Mouse (Mus musculus) neural tube, embryonic 15.5 days (tissue): ENCODE data around the gene Gm9268. TPM values are rescaled to one million over a fixed set of nuclear protein-coding genes. Genes with fewer than 3 reads are reported as not detected.
"Not testable (repeated sequence)": the region's sequence is repeated elsewhere in the genome, so short reads cannot be mapped to it uniquely, and the experiment has no call there.

Source experiments
- ATAC-seq: fragments of 200-750 bp; cut with Nextera tagmentation; 2 replicates; pipeline ENCODE4 v1.8.0; 2017; ENCODE audit warnings: mild to moderate bottlenecking, moderate TSS enrichment, moderate library complexity; ENCODE audit not compliant: low FRiP score
- H3K27ac ChIP-seq: fragments of 300-500 bp; sonication (generic); replicated peaks from 2 replicates; pipeline ENCODE4 v1.5.1; 2015; ENCODE audit warnings: mild to moderate bottlenecking, inconsistent platforms
- H3K27me3 ChIP-seq: fragments of 300-500 bp; sonication (generic); replicated peaks from 2 replicates; pipeline ENCODE4 v1.6.1; 2015; ENCODE audit warnings: inconsistent platforms
- H3K36me3 ChIP-seq: fragments of 300-500 bp; sonication (generic); 2 replicates; pipeline ENCODE4 v1.6.1; 2015; ENCODE audit warnings: inconsistent platforms
- H3K4me1 ChIP-seq: fragments of 300-500 bp; sonication (generic); 2 replicates; pipeline ENCODE4 v1.6.1; 2015; ENCODE audit warnings: inconsistent platforms
- H3K4me2 ChIP-seq: fragments of 300-500 bp; sonication (generic); 2 replicates; pipeline ENCODE4 v1.6.1; 2015; ENCODE audit warnings: inconsistent platforms, mild to moderate bottlenecking, moderate library complexity
- H3K4me3 ChIP-seq: fragments of 300-500 bp; sonication (generic); replicated peaks from 2 replicates; pipeline ENCODE4 v1.5.1; 2015; ENCODE audit warnings: mild to moderate bottlenecking, inconsistent platforms
- H3K9ac ChIP-seq: fragments of 300-500 bp; sonication (generic); replicated peaks from 2 replicates; pipeline ENCODE4 v1.6.1; 2015; ENCODE audit warnings: mild to moderate bottlenecking, inconsistent platforms
- H3K9me3 ChIP-seq: fragments of 300-500 bp; sonication (generic); replicated peaks from 2 replicates; pipeline ENCODE4 v1.6.1; 2016; ENCODE audit warnings: inconsistent platforms
- WGBS: fragments of 180-500 bp; shearing (Covaris S2); methylation state at CpG from one replicate; pipeline ENCODE4 v1.1.7; 2015; ENCODE audit warnings: mixed read lengths; 5-methylcytosine and 5-hydroxymethylcytosine counted together
- polyA plus RNA-seq: library from polyadenylated mRNA; unstranded; fragments of >200 nt; fragmentation: Nextera tagmentation; extraction: Ambion mirVana; gene quantifications from 2 replicates; pipeline ENCODE4 v1.2.1, GENCODE M21; 2015

Gm9268 gene
- not detected in 2 replicates for polyA plus RNA-seq

- not testable (repeated sequence) for ATAC-seq, H3K9ac ChIP-seq, H3K9me3 ChIP-seq, H3K4me2 ChIP-seq, H3K4me1 ChIP-seq, H3K36me3 ChIP-seq, H3K27ac ChIP-seq, H3K27me3 ChIP-seq, H3K4me3 ChIP-seq
- no CpG with 5 or more reads among the region's 1 CpGs for WGBS
Measured at GRCm38 (mm10) chr7:43018465-43018864, at the start of gene Gm9268. Gm9268 (plus strand) TSS chr7:43018765.

- H3K4me1 ChIP-seq = no peaks in the 10 kb centered on the region
- H3K27ac ChIP-seq = no peak overlapping the region
- 86% methylated on average over 11 of the region's 11 CpGs for WGBS
- H3K27me3 ChIP-seq = no peaks in the 10 kb centered on the region
- no peak for ATAC-seq
- H3K9ac ChIP-seq = no peak overlapping the region
- peaks cover 38% of the 10 kb centered on the region for H3K9me3 ChIP-seq
- no peak overlapping the region for H3K4me2 ChIP-seq
- no peak overlapping the region for H3K4me3 ChIP-seq
- H3K36me3 ChIP-seq = no peaks in the 10 kb centered on the region
Measured at GRCm38 (mm10) chr7:42980098-42980497, 38.5 kb upstream of the Gm9268 start.

- no peak overlapping the region for H3K4me3 ChIP-seq
- no peaks in the 10 kb centered on the region for H3K27me3 ChIP-seq
- WGBS = 93% methylated on average over 10 of the region's 10 CpGs
- no peak for ATAC-seq
- no peaks in the 10 kb centered on the region for H3K36me3 ChIP-seq
- H3K4me1 ChIP-seq = no peaks in the 10 kb centered on the region
- peaks cover 37% of the 10 kb centered on the region for H3K9me3 ChIP-seq
- H3K9ac ChIP-seq = no peak overlapping the region
- no peak overlapping the region for H3K4me2 ChIP-seq
- H3K27ac ChIP-seq = no peak overlapping the region
Measured at GRCm38 (mm10) chr7:42980739-42981138, 37.8 kb upstream of the Gm9268 start.

DNA sequence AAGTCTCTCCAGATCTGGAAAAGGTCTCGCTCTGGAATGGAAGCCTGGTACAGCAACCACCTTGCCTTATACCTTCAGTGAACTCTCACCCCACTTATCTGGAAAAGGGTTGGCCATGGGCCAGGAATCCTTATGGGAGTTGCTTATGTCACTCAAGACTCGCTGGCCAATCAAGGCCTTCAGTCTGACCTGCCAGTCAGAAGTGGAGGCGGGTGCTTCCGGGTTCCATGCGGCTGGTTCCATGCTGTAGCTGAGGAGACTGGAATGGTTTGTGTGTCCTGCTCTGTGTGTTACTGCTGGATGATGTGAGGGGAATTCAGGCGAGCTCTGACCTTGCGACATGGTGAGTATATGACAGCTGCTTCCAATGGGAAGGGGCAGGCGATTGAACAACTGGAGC, 59.3 kb downstream of the Gm9268 start:
- WGBS = 91% methylated on average over 8 of the region's 8 CpGs
- H3K36me3 ChIP-seq = no peaks in the 10 kb centered on the region
- H3K9ac ChIP-seq = no peak overlapping the region
- H3K27ac ChIP-seq = no peak overlapping the region
- no peak for ATAC-seq
- no peak overlapping the region for H3K4me3 ChIP-seq
- no peaks in the 10 kb centered on the region for H3K27me3 ChIP-seq
- no peak overlapping the region for H3K4me2 ChIP-seq
- H3K9me3 ChIP-seq = peaks cover 14% of the 10 kb centered on the region; the same call in 1 of the 2 replicates
- no peaks in the 10 kb centered on the region for H3K4me1 ChIP-seq

Other genes with a start within 250 kb of the Gm9268 start
- gene Vmn2r62, start 225.2 kb upstream of the Gm9268 start, polyA plus RNA-seq = not detected in 2 replicates
- not detected in 2 replicates for gene Gm2381, start 151.5 kb upstream of the Gm9268 start, polyA plus RNA-seq
- gene Vmn2r63, start 84.9 kb upstream of the Gm9268 start, polyA plus RNA-seq = not detected in 2 replicates
- not detected in 2 replicates for gene Zfp936, start 95.5 kb downstream of the Gm9268 start, polyA plus RNA-seq